ENCODE assay signal across 9 mouse cellular contexts in genomic region chr10:77583795-77584422, GRCm38 (mm10). TPM values are rescaled to one million over a fixed set of nuclear protein-coding genes. Genes with fewer than 3 reads are reported as not detected.
DNase-seq lines count a peak whose midpoint lies in the region; ATAC-seq lines count a peak whose summit lies in the region.
"Had no signal": no experiment of that assay in that cellular context is flagged by ENCODE, and none has a peak within 500 bp of the region (broad histone marks: within the 10 kb centered on the region; RNA-seq: fewer than 3 reads in every experiment).

No protein-coding gene starts in this region.

- 0 out of 2 replicates have a peak overlapping the region, but pooled peaks have one; percentile 1 for H3K4me2 ChIP-seq in intestine, embryonic 15.5 days (replicated peaks)

- no peaks in the 10 kb centered on the region for H3K36me3 ChIP-seq in intestine, embryonic 15.5 days

- H3K9ac ChIP-seq in intestine, embryonic 15.5 days = no peak overlapping the region
- H3K9ac ChIP-seq: limb, embryonic 12.5 days had no signal

- no peaks in the 10 kb centered on the region for H3K9me3 ChIP-seq in intestine, embryonic 15.5 days
- H3K9me3 ChIP-seq: limb, embryonic 12.5 days had no signal

- DNase-seq in gastrocnemius, postnatal 25 days = peak; percentile 43
- DNase-seq in gastrocnemius, postnatal 14 days = no peak
- DNase-seq in c-Kit-positive CD71-negative TER-119-negative erythroid progenitor cells, embryonic 14.5 days (ENCODE audit: low read depth) = peak; percentile 38
- DNase-seq in lung, postnatal 4 days = peak; percentile 37 to 62
- DNase-seq in urinary bladder, adult 18-20 months (ENCODE audit: low spot score in 2 of 2) = no peak
- DNase-seq in gastrocnemius, postnatal 10 days = no peak
- no peak for DNase-seq in spleen, postnatal 36 days (ENCODE audit: low spot score in 2 of 2)

- intact Hi-C loops in gastrocnemius, postnatal 14 days (cut with DNase I; ENCODE audit: low total_unique reads) = no loop called here

- no peaks in the 10 kb centered on the region for H3K27me3 ChIP-seq in intestine, embryonic 15.5 days (replicated peaks)
- H3K27me3 ChIP-seq: limb, embryonic 12.5 days had no signal

- no peak overlapping the region for H3K4me3 ChIP-seq in intestine, embryonic 15.5 days (replicated peaks)

- ATAC-seq in intestine, embryonic 15.5 days = no peak

- H3K4me1 ChIP-seq in intestine, embryonic 15.5 days (replicated peaks) = peaks cover 39% of the 10 kb centered on the region

- no peak overlapping the region for H3K27ac ChIP-seq in intestine, embryonic 15.5 days
- H3K27ac ChIP-seq: limb, embryonic 12.5 days had no signal

- 73% methylated on average over 10 of the region's 10 CpGs for WGBS in intestine, embryonic 15.5 days

RNA-seq across cellular contexts. Expression of gene Pttg1ip, which starts 2.4 kb away (rescaled TPM):
- total RNA-seq in gastrocnemius, postnatal 25 days (2021) = 10 to 100 TPM; 26.1 to 29.1 TPM
- total RNA-seq in gastrocnemius, postnatal 14 days (2021) = 10 to 100 TPM; 47.4 to 51.8 TPM
- polyA plus RNA-seq in intestine, embryonic 15.5 days (2015; fragmentation: Nextera tagmentation; extraction: Ambion mirVana) = 146 and 156 TPM in 2 replicates
- total RNA-seq in gastrocnemius, postnatal 10 days (2021) = 10 to 100 TPM; 70.2 to 71.3 TPM

RNA-seq across cellular contexts. Expression of gene Sumo3, which starts 22.0 kb away (rescaled TPM):
- 10 to 100 TPM; 32.8 to 36.7 TPM for total RNA-seq in gastrocnemius, postnatal 25 days (2021)
- total RNA-seq in gastrocnemius, postnatal 14 days (2021) = 10 to 100 TPM; 41.9 to 46.5 TPM
- 338 and 345 TPM in 2 replicates for polyA plus RNA-seq in intestine, embryonic 15.5 days (2015; fragmentation: Nextera tagmentation; extraction: Ambion mirVana)
- total RNA-seq in gastrocnemius, postnatal 10 days (2021) = 10 to 100 TPM; 64.5 to 65.3 TPM

RNA-seq across cellular contexts. Expression of gene Gm49325, which starts 22.1 kb away (rescaled TPM):
- 1 to 10 TPM; 6.5 to 7.4 TPM for total RNA-seq in gastrocnemius, postnatal 25 days (2021)
- total RNA-seq in gastrocnemius, postnatal 14 days (2021) = 10 to 100 TPM in 1 of 2 experiments, 1 to 10 TPM in 1; 5.8 to 10.3 TPM
- 4.1 and 5.4 TPM in 2 replicates for polyA plus RNA-seq in intestine, embryonic 15.5 days (2015; fragmentation: Nextera tagmentation; extraction: Ambion mirVana)
- total RNA-seq in gastrocnemius, postnatal 10 days (2021) = 10 to 100 TPM in 1 of 2 experiments, 1 to 10 TPM in 1; 10.0 to 11.4 TPM

RNA-seq across cellular contexts. Expression of gene Ube2g2, which starts 38.2 kb away (rescaled TPM):
- total RNA-seq in gastrocnemius, postnatal 25 days (2021) = 10 to 100 TPM; 81.7 to 84.9 TPM
- 10 to 100 TPM; 79.8 to 84.4 TPM for total RNA-seq in gastrocnemius, postnatal 14 days (2021)
- 65.0 and 70.3 TPM in 2 replicates for polyA plus RNA-seq in intestine, embryonic 15.5 days (2015; fragmentation: Nextera tagmentation; extraction: Ambion mirVana)
- total RNA-seq in gastrocnemius, postnatal 10 days (2021) = 10 to 100 TPM; 81.3 to 85.4 TPM

RNA-seq across cellular contexts. Expression of gene Itgb2, which starts 53.9 kb away (rescaled TPM):
- total RNA-seq in gastrocnemius, postnatal 25 days (2021) = 1 to 10 TPM; 1.3 to 1.8 TPM
- total RNA-seq in gastrocnemius, postnatal 14 days (2021) = 1 to 10 TPM; 1.8 to 2.1 TPM
- 3.2 and 3.7 TPM in 2 replicates for polyA plus RNA-seq in intestine, embryonic 15.5 days (2015; fragmentation: Nextera tagmentation; extraction: Ambion mirVana)
- 1 to 10 TPM; 2.1 to 4.5 TPM for total RNA-seq in gastrocnemius, postnatal 10 days (2021)

Comparison
In these comparisons a context has a peak if more than half of its experiments do, and no peak if none do; other contexts are left out.
1. DNase-seq: peak in gastrocnemius, postnatal 25 days (single experiment), c-Kit-positive CD71-negative TER-119-negative erythroid progenitor cells, embryonic 14.5 days (single experiment) and lung, postnatal 4 days (2 of 2); none in gastrocnemius, postnatal 14 days (single experiment), urinary bladder, adult 18-20 months (0 of 2), gastrocnemius, postnatal 10 days (single experiment) and spleen, postnatal 36 days (0 of 2).